Mouse (Mus musculus): ENCODE results near the gene Cilp2. TPM values are rescaled to one million over a fixed set of nuclear protein-coding genes. Genes with fewer than 3 reads are reported as not detected.
A peak's percentile ranks its signal among the peaks of the same experiment; 100 is the strongest.

Gene Cilp2
- total RNA-seq (2015; ENCODE audit: low replicate concordance): not detected in 2 replicates
- not detected in 2 replicates for total RNA-seq (2017; ENCODE audit: low replicate concordance)

GRCm38 (mm10) chr8:69887289-69888243, at the start of gene Cilp2:
Cilp2 (minus strand) TSS chr8:69887687.
- no peak for ATAC-seq (replicated peaks; ENCODE audit: low FRiP score, poor library complexity, severe bottlenecking)

DNA sequence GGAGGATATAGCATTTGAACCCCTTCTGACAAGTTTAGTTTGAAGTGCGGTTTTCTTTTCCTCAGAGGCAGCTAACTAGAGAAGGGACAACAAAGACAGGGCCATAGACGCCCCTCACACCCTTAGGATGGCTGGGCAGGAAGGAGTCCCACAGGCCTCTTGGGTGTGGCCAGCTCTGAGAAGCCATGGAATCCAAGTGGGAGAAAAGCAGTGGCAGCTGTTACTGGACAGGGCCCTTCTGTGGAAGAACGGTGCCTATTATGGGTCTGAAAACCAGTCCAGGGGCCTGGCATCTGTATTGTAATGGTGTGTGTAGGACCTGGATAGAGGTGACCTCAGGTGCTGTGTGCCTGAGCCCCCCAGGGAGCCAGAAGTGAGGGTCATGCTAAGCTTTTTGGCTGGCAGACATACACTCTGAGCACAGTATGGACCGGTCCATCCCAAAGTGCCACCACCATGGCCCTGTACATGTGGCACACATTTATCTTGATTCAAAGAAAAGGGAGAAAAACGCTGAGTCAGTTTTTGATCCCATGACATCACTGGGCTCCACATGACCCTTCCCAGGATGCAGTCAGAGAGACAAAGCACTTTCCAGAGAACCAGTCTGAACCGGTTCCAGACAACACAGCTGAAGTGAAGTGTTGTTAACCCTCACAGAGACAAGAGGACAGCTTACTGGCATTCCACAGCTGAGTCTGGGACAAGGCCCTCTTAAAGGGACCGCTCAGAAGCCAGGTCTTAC, 48.7 kb upstream of the Cilp2 start:
- no peak for ATAC-seq (replicated peaks; ENCODE audit: low FRiP score, poor library complexity, severe bottlenecking)

- no peak for ATAC-seq (replicated peaks; ENCODE audit: low FRiP score, poor library complexity, severe bottlenecking)
These were observed 47.9 kb upstream of the Cilp2 start for GRCm38 (mm10) chr8:69935431-69935830.

DNA sequence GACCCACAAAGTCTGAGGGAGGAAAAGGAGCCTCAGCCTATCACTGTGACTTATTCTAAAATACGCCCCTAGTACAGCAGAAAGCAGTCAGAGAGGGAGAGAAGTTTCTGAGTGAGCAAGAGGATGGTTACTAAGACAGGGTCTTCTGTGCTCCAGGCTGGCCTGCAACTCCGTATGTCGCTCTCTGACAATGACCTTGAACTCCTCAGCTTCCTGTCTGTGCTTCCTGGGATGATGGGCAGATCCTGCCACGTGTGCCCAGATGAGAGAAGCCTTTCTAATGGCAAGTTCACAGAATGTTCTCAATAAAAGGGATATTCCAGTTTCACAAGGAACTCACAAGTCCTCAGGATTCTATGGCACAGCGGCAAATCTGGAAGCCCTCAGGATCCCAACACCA, 47.1 kb upstream of the Cilp2 start:
- no peak for ATAC-seq (replicated peaks; ENCODE audit: low FRiP score, poor library complexity, severe bottlenecking)

DNA sequence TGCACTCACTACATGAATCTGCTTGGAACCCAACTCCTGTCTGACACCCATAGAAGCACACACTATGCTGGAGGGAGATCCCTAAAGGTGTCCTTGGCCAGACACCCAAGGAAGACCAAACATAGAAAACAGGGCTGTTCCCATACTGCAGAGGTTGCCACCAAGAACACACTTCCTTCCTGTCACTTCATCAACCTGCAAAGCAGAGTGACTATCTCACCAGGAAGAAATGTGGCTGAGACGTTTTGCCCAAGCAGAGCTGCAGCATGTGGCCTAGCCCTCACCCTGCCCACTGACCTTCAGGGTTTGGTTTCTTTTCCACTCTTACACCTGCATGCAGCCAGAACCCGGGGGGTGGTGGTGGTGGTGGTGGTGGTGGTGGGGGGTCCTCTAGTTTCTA, 46.3 kb upstream of the Cilp2 start:
- ATAC-seq (replicated peaks; ENCODE audit: low FRiP score, poor library complexity, severe bottlenecking): no peak

GRCm38 (mm10) chr8:69926901-69927300, 39.4 kb upstream of the Cilp2 start:
- no peak for ATAC-seq (replicated peaks; ENCODE audit: low FRiP score, poor library complexity, severe bottlenecking)

DNA sequence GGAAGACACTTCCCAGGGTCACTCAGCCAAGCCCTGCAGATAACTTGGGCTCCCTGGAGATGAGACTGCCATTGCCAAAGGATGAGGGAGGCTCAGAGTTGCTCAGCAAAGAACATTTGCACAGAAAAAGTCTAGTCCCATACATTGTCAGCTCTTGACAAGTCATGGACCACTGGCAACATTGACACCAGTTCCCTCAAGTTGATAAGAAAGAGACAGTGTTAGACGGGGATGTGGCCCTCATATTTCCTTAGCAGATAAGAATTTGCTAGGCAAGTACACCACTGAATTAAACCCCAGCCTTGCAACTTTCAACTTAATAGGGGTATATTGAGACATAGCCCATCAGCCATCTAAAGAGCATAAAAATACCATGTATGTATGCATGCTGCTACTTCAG, 36.5 kb upstream of the Cilp2 start:
- ATAC-seq (replicated peaks; ENCODE audit: low FRiP score, poor library complexity, severe bottlenecking): no peak

DNA sequence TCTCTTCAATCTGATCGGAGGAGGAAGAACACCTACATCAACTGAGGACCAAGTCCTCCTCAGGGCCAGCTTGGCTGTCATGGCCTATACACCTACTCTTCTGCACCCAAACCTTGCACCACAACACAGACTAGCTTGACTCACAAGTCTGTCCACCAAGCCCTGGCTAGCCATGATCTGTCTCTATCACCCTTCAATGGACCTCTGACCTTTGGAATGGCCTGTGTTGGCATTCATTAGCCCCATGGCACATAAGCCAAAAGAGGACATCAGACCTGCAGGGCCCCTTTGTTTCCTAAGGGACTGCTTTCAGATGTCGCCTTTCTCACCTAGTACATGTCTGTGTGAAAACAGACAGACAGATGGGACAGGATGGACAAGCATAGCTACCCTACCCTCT, 33.7 kb upstream of the Cilp2 start:
- ATAC-seq (replicated peaks; ENCODE audit: low FRiP score, poor library complexity, severe bottlenecking): no peak

DNA sequence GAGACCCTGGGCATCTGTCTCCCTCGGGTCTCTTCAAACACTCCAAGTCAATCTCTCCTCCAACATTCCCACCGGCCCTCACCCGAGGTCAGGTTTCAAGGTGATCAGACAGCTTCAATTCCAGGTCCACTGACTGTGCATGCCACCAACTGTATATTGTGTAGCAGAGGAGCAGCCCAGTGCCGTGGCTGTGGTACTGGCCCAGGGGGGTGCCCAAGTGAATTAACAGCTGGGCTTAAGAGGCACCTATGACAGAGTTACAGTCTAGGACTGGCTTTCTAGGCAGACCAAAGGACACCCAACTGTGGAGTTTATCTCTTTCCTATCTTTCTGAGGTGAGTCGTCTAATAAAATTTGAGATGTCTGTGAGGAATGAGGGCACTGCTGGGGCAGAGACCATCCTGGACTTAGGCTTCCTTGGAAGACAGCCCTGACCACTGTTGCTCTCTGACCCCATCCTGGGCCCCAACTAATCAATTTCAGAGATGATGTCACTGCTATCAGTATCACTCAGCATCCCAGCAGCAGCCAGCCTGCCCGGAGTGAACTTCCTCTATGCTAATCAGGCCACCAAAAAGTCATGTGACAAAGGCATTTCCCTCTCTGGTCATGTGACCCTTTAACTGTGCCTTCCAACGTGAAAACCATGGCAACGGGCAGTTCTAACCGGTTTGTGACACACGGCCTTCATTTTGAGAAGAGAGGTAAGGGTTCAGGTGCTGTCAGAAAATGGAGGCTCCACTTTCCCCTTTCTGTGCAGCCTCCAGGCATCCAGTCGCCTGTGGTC, 32.6 kb upstream of the Cilp2 start:
- ATAC-seq (replicated peaks; ENCODE audit: low FRiP score, poor library complexity, severe bottlenecking): peak; percentile 61

- ATAC-seq (replicated peaks; ENCODE audit: low FRiP score, poor library complexity, severe bottlenecking): peak; percentile 68
These were observed 31.5 kb upstream of the Cilp2 start for GRCm38 (mm10) chr8:69919010-69919409.

DNA sequence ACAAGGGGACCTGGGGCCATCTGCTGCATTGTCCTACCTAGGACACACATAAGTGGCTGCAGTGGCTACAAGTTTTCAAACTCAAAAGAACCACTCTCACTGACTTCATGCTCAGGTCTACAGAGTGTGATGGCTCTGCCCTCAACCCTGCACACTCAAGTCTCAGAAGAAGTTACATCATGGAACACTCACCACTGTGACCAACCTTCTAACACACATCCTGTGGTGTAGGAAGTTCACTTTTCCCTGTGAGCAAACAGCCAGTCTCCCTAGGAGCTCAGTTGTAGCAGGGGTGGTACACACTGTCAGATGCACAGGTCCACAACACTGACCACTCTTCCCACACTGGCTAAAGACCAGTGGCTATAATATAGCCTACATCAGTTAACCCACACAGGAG, 31.0 kb upstream of the Cilp2 start:
- no peak for ATAC-seq (replicated peaks; ENCODE audit: low FRiP score, poor library complexity, severe bottlenecking)

DNA sequence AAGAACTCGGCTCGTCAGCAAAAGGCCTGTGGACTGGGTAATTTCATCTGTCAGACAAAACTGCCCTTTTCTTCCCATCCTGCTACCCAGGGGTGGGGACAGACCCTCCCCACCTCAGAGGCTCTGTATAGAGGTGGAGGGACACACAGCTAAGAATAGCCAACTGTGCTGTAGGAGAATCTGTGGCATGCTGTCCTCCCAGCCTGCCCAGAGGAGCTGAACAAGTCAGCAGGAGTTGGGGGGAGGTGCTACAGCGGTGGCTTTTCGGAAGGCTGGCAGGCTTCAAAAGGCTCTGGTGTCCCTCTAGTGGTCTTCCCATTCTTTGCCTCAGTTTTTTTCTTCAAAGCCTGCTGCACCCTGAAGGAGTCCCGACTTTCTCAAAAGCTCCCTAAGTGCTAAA, 28.3 kb upstream of the Cilp2 start:
- no peak for ATAC-seq (replicated peaks; ENCODE audit: low FRiP score, poor library complexity, severe bottlenecking)

DNA sequence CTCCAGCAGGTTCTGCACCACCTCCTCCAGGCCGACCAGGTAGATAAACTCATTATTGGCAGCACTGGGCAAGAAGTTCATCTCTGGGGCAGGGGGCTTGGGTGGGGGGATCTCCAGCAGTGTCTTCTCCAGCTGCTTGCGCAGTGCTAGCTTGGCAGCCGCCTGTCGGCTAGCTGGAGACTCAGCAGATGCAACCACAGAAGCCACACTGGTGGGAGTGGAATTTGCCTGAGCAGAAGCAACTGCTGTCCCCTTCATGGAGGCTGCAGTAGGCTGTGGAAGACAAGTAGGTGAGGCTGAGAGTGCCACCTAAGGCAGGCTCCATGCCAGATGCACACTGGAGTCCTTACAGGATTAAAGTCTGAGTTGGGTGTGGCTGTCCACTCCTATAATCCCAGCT, 27.0 kb upstream of the Cilp2 start:
- ATAC-seq (replicated peaks; ENCODE audit: low FRiP score, poor library complexity, severe bottlenecking): no peak

GRCm38 (mm10) chr8:69912478-69913074, 25.1 kb upstream of the Cilp2 start:
- ATAC-seq (replicated peaks; ENCODE audit: low FRiP score, poor library complexity, severe bottlenecking): no peak

GRCm38 (mm10) chr8:69911917-69912316, 24.4 kb upstream of the Cilp2 start:
- no peak for ATAC-seq (replicated peaks; ENCODE audit: low FRiP score, poor library complexity, severe bottlenecking)

- no peak for ATAC-seq (replicated peaks; ENCODE audit: low FRiP score, poor library complexity, severe bottlenecking)
These were observed 19.6 kb upstream of the Cilp2 start for GRCm38 (mm10) chr8:69907106-69907505.

GRCm38 (mm10) chr8:69906260-69906659, 18.8 kb upstream of the Cilp2 start:
- no peak for ATAC-seq (replicated peaks; ENCODE audit: low FRiP score, poor library complexity, severe bottlenecking)

- no peak for ATAC-seq (replicated peaks; ENCODE audit: low FRiP score, poor library complexity, severe bottlenecking)
These were observed 16.6 kb upstream of the Cilp2 start for GRCm38 (mm10) chr8:69904096-69904495.

DNA sequence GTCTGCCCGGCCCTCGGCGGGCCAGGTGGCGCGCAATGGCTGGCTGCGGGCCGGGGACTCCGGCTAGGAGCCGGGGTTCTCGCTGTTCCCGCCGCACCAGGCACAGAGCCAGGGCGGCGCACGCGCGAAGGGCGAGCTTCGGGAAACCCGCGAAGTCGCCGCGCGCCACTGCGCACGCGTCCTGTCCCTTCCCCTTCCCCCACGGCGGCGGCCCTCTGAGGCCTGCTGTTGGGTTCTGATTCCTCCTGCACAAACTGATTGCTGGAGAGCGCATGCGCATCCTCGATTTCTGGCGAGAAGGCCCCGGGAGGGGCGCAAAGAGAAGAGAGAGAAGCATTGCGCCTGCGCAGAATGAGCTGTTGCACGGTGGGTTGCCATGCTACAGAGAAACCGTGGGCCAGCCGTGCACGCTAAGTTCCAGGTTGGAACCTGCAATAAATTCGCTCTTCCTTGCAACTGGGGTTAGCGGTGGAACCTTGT, 15.6 kb upstream of the Cilp2 start:
- peak; percentile 76 for ATAC-seq (replicated peaks; ENCODE audit: low FRiP score, poor library complexity, severe bottlenecking)
